Mouse (Mus musculus) layer of hippocampus, postnatal 36 days (tissue): ENCODE results near the gene Ubl3. TPM values are rescaled to one million over a fixed set of nuclear protein-coding genes. Genes with fewer than 3 reads are reported as not detected.

Experiments
- DNase-seq, 2 experiments: peaks; one replicate each; pipeline ENCODE4 v3.0.0; 2022
- total RNA-seq, 2 experiments: library from RNA; stranded (reverse); gene quantifications; 2 replicates each; pipeline ENCODE4 v1.2.3; 2021

Ubl3 gene
- total RNA-seq, 2 experiments from 2014 or later, result 222 to 250 TPM

DNA sequence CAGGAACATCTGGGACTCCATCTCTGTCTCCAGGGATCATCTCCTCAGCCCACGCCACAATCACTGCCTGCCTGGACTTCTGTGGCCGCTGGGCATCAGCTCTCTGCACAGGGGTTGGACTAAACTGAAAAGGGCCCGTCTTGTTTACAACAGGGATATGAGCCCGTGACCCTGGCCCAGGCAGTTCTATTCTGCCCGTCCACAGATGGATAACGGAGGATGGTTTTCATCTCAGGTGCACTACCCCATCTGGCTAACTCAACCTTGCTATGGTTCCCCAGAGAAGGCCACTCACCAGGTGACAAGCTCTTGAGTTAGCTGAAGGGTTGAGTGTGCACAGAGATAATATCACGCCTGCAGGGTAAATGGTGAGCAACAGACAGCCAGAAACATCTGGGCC is 78.2 kb downstream of the Ubl3 start:
- DNase-seq, result no peak

DNA sequence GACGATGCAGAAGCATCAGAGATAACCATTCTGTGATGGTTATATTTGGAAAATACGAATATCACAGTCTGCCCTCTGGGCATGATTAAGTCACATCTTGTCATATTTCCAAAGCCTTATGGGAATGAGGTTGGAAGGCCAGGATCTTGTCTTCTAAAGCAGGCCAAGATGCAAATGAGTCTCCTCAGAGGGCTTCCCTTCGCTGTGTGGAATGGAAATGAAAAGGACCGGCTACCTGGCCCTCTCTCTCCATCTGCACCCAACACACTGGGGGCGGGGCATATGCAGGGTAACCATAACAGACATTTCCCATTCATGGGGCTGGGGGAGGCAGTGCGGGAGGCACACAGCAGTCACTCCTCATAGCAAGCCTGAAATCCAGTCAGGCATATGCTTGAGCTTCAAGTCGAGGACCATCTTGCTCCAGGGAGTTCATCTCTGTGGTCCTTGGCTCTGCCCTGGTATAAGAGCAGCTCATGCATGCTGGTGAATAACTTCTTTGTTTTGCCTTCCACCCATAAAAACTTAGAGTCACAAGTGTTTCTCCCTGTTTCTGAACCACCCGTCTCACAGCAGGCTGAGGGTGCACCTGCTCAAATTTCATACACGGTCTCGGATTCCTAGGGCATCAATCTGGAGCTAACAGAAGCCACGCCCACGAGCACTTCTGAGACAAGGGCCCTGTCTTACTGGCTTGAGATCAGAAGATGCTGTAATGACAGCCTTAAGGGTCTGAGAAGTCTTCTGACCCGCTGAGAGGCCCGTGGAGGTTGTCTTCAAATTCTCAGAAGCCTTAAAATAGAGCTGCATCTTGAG is 83.8 kb downstream of the Ubl3 start:
- DNase-seq, result no peak

DNA sequence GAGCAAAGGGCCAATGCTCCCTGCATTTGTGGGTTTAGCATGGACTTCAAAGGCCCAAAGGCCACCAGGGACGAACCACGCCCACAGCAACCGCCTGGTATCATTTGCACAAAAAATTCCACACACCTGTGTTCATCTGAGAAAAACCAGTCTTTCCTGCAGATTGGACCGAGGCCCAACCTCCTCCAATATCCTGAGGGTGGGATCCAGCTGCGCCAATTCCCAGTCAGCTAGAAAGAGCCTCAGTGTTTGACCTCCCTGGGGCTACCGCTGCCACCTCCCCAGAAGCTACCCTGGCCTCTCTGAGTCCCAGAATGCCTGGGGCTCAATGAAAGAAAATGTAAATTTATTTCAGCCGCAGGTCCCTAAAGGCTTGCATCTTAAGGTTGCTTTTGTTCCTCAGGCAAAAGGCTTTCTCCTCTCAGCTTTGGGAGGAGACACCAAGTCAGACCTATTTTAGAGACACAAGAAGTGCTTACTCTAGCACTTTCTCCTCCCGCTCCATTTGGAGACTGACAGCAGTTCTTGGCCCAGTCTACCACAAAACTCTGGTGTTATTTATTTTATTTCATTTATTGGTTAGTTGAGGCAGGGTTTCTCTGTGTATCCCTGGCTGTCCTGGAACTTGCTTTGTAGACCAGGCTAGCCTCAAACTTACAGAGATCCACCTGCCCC is 85.5 kb downstream of the Ubl3 start:
- no peak for DNase-seq

DNA sequence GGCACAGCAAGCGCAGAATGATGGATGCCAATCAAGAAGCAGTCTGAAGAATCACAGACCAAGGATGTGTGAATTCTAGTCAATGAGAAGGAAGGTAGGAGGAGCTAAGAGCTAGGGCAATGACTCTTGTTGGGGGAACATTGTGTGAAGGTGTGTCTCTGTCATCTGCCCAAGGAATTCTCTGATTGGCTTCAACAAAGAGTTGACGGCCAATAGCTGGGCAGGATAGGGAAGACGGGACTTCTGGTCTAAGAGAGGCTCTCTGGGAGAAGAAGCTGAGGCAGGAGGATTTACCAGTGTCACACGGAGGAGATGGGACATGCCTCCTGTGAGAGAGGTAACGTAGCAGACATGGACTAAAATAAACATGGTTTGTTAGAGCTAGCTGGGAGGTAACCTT is 86.5 kb downstream of the Ubl3 start:
- no peak for DNase-seq

DNA sequence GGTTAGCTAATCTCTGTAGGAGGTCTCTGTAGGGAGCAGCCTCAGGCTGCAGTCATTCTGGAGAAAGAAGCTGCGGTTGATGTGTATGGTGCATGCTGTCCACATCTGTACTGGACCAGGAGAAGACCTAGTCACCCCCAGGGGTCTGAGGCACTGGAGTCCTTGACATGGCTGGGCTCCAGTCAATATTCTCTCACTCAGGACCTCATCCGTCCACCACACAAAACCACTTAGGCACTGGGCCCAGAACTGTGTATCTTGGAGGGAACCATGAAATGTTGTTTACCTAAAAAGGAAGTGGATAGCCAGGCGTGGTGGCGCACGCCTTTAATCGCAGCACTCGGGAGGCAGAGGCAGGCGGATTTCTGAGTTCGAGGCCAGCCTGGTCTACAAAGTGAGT is 87.5 kb downstream of the Ubl3 start:
- DNase-seq, result no peak

DNA sequence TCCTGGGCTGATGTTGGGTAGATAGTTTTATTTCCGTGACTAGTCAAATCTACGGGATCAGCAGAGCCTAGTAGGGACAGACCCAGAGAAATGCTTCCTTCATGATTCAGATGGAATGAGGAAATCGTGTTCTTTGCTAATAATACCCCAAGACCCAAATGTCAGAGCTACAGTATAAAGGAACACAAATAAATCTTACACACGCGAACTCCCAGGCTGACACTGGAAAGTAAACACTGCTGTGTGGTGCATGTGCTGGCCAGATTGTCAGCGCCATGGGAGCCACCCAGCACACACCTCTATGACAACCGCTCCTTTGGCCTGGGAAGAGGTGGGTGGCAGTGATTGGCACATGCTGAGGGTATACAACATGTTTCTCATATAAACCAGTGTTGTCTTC is 88.1 kb downstream of the Ubl3 start:
- DNase-seq, result no peak

DNA sequence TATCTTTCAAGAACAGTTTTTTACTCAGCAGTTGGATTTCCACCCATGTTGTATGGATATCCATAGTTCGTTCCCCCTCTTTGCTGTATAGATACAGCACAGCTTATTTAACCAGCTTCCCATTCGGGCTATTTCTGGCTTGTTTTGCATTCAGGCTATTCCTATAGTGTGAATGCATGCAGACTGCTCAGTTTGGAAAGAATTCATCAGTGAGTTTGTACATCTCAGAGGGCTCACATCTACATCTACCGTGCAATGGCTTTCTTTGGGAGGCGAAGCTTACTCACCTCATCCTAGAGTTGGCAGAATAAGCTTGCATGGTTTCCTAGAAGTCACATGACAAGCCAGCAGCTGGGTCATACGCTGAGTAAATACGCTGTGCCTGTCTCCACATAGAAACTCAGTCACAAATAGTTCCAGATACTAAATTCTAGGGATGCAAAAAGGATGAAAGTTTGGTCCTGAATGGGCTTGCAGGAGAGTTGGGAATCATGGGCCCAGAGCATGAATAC is 88.8 kb downstream of the Ubl3 start:
- no peak for DNase-seq

Other genes with a start within 250 kb of the Ubl3 start
- 10 to 100 TPM; 24.2 to 25.9 TPM for gene Slc7a1, start 152.9 kb downstream of the Ubl3 start, total RNA-seq